19 mouse cellular contexts compared by ENCODE assay signal in genomic region chr14:103920169-103920568, GRCm38 (mm10).
DNase-seq lines count a peak whose midpoint lies in the region; ATAC-seq lines count a peak whose summit lies in the region.
"Had no signal": no experiment of that assay in that cellular context is flagged by ENCODE, and none has a peak within 500 bp of the region (broad histone marks: within the 10 kb centered on the region; RNA-seq: fewer than 3 reads in every experiment).

No protein-coding gene starts in this region.

- no peak overlapping the region for H3K4me2 ChIP-seq in kidney, embryonic 14.5 days (replicated peaks; ENCODE audit: low read depth, low read length)
- no peak overlapping the region for H3K4me2 ChIP-seq in heart, embryonic 15.5 days
- H3K4me2 ChIP-seq: forebrain, embryonic 13.5 days; hindbrain, embryonic 14.5 days; intestine, embryonic 15.5 days; kidney, embryonic 15.5 days; liver, embryonic 15.5 days; midbrain, embryonic 12.5 days had no signal

- no peak overlapping the region for H3K9ac ChIP-seq in kidney, embryonic 14.5 days (ENCODE audit: low read depth, low read length)
- H3K9ac ChIP-seq in heart, embryonic 15.5 days, result no peak overlapping the region
- H3K9ac ChIP-seq: forebrain, embryonic 13.5 days; hindbrain, embryonic 14.5 days; intestine, embryonic 15.5 days; kidney, embryonic 15.5 days; liver, embryonic 15.5 days; midbrain, embryonic 12.5 days had no signal

- peak overlapping the region; percentile 32; the same call in 1 of the 2 replicates for H3K27ac ChIP-seq in kidney, embryonic 14.5 days (ENCODE audit: low read depth, low read length)
- peak overlapping the region; percentile 16 for H3K27ac ChIP-seq in heart, embryonic 15.5 days
- H3K27ac ChIP-seq: embryonic facial prominence, embryonic 10.5 days; forebrain, embryonic 13.5 days; hindbrain, embryonic 14.5 days; intestine, embryonic 15.5 days; kidney, embryonic 15.5 days; layer of hippocampus, adult 2 months; liver, embryonic 15.5 days; midbrain, embryonic 12.5 days had no signal

- H3K4me1 ChIP-seq in kidney, embryonic 14.5 days (ENCODE audit: control insufficient read depth, insufficient read depth, low read length), result no peaks in the 10 kb centered on the region
- 0 out of 2 replicates have a peak, but pooled peaks cover 2% of the 10 kb centered on the region for H3K4me1 ChIP-seq in heart, embryonic 15.5 days (replicated peaks)
- H3K4me1 ChIP-seq: forebrain, embryonic 13.5 days; intestine, embryonic 15.5 days; kidney, embryonic 15.5 days; liver, embryonic 15.5 days had no signal

- 65% methylated on average over 5 of the region's 5 CpGs for WGBS in kidney, embryonic 14.5 days
- 52% methylated on average over 5 of the region's 5 CpGs for WGBS in heart, embryonic 15.5 days

- H3K9me3 ChIP-seq in kidney, embryonic 14.5 days (ENCODE audit: control insufficient read depth, low read length), result no peaks in the 10 kb centered on the region
- H3K9me3 ChIP-seq in heart, embryonic 15.5 days (replicated peaks), result no peaks in the 10 kb centered on the region
- H3K9me3 ChIP-seq: embryonic facial prominence, embryonic 10.5 days; forebrain, embryonic 13.5 days; intestine, embryonic 15.5 days; kidney, embryonic 15.5 days; liver, embryonic 15.5 days; midbrain, embryonic 12.5 days had no signal

- DNase-seq in kidney, postnatal 4 days, result no peak
- DNase-seq in lung, postnatal 36 days, result peak; percentile 23
- no peak for DNase-seq in lung, postnatal 14 days
- DNase-seq in urinary bladder, postnatal 4 days (ENCODE audit: low spot score in 2 of 2), result no peak
- no peak for DNase-seq in adrenal gland, adult (ENCODE audit: inconsistent age in 2 of 2, low spot score in 1 of 2)
- DNase-seq: cerebellum, postnatal 36 days; right cerebral cortex, postnatal 4 days; thymus, postnatal 4 days had no signal

- ATAC-seq in kidney, embryonic 14.5 days (ENCODE audit: low FRiP score, low TSS enrichment), result no peak
- no peak for ATAC-seq in heart, embryonic 15.5 days (replicated peaks; ENCODE audit: insufficient number of reproducible peaks, insufficient read depth, low FRiP score, low read depth)
- 0 out of 2 replicates have a peak, but pooled peaks have one; percentile 61 for ATAC-seq in monocyte, adult 5-6 weeks (replicated peaks; ENCODE audit: insufficient number of reproducible peaks, low FRiP score, low TSS enrichment, poor library complexity, severe bottlenecking)
- ATAC-seq: forebrain, embryonic 13.5 days; intestine, embryonic 15.5 days had no signal

- no peak overlapping the region for H3K4me3 ChIP-seq in kidney, embryonic 14.5 days (ENCODE audit: low read length)
- H3K4me3 ChIP-seq in heart, embryonic 15.5 days, result no peak overlapping the region
- H3K4me3 ChIP-seq: embryonic facial prominence, embryonic 10.5 days; forebrain, embryonic 13.5 days; intestine, embryonic 15.5 days; kidney, embryonic 15.5 days; layer of hippocampus, adult 2 months; liver, embryonic 15.5 days; midbrain, embryonic 12.5 days had no signal

- no peaks in the 10 kb centered on the region for H3K27me3 ChIP-seq in kidney, embryonic 14.5 days (ENCODE audit: control insufficient read depth, insufficient read depth, low read length)
- H3K27me3 ChIP-seq in heart, embryonic 15.5 days, result no peaks in the 10 kb centered on the region
- H3K27me3 ChIP-seq: forebrain, embryonic 13.5 days; intestine, embryonic 15.5 days; kidney, embryonic 15.5 days; liver, embryonic 15.5 days; midbrain, embryonic 12.5 days had no signal

- H3K36me3 ChIP-seq in kidney, embryonic 14.5 days (ENCODE audit: control insufficient read depth, insufficient read depth, low read length), result no peaks in the 10 kb centered on the region
- H3K36me3 ChIP-seq in heart, embryonic 15.5 days, result no peaks in the 10 kb centered on the region
- H3K36me3 ChIP-seq: embryonic facial prominence, embryonic 10.5 days; intestine, embryonic 15.5 days; kidney, embryonic 15.5 days; liver, embryonic 15.5 days; midbrain, embryonic 12.5 days had no signal
